Mouse (Mus musculus): ENCODE data around the gene Nin.

The Nin gene

GRCm38 (mm10) chr12:70119552-70119951 is 6.0 kb upstream of the Nin start:
- in situ Hi-C loops (cut with MboI, MseI), result no loop called here

GRCm38 (mm10) chr12:70118721-70119345 is 5.3 kb upstream of the Nin start:
- in situ Hi-C loops (cut with MboI, MseI), result no loop called here

GRCm38 (mm10) chr12:70117146-70117545 is 3.6 kb upstream of the Nin start:
- in situ Hi-C loops (cut with MboI, MseI), result no loop called here

GRCm38 (mm10) chr12:70112090-70112383 is 1.5 kb downstream of the Nin start:
- in situ Hi-C loops (cut with MboI, MseI), result no loop called here

- in situ Hi-C loops (cut with MboI, MseI), result no loop called here
These were observed 2.0 kb downstream of the Nin start for GRCm38 (mm10) chr12:70111367-70112089.

GRCm38 (mm10) chr12:70111117-70111366 is 2.5 kb downstream of the Nin start:
- in situ Hi-C loops (cut with MboI, MseI), result no loop called here

- in situ Hi-C loops (cut with MboI, MseI), result no loop called here
These were observed 3.0 kb downstream of the Nin start for GRCm38 (mm10) chr12:70110375-70111116.

- in situ Hi-C loops (cut with MboI, MseI), result no loop called here
These were observed 3.6 kb downstream of the Nin start for GRCm38 (mm10) chr12:70109921-70110320.

GRCm38 (mm10) chr12:70108104-70108503 is 5.4 kb downstream of the Nin start:
- in situ Hi-C loops (cut with MboI, MseI), result no loop called here

GRCm38 (mm10) chr12:70106508-70106907 is 7.0 kb downstream of the Nin start:
- in situ Hi-C loops (cut with MboI, MseI), result no loop called here

- in situ Hi-C loops (cut with MboI, MseI), result no loop called here
These were observed 7.6 kb downstream of the Nin start for GRCm38 (mm10) chr12:70105885-70106284.

GRCm38 (mm10) chr12:70104776-70105420 is 8.6 kb downstream of the Nin start:
- in situ Hi-C loops (cut with MboI, MseI), result no loop called here

- in situ Hi-C loops (cut with MboI, MseI), result no loop called here
These were observed 9.3 kb downstream of the Nin start for GRCm38 (mm10) chr12:70104199-70104598.

GRCm38 (mm10) chr12:70103257-70103656 is 10.3 kb downstream of the Nin start:
- in situ Hi-C loops (cut with MboI, MseI), result no loop called here

GRCm38 (mm10) chr12:70102426-70102825 is 11.1 kb downstream of the Nin start:
- in situ Hi-C loops (cut with MboI, MseI), result no loop called here

- in situ Hi-C loops (cut with MboI, MseI), result no loop called here
These were observed 11.7 kb downstream of the Nin start for GRCm38 (mm10) chr12:70101823-70102222.

GRCm38 (mm10) chr12:70097901-70098300 is 15.6 kb downstream of the Nin start:
- in situ Hi-C loops (cut with MboI, MseI), result no loop called here

- in situ Hi-C loops (cut with MboI, MseI), result no loop called here
These were observed 16.2 kb downstream of the Nin start for GRCm38 (mm10) chr12:70097316-70097715.

GRCm38 (mm10) chr12:70093266-70093893 is 20.1 kb downstream of the Nin start:
- in situ Hi-C loops (cut with MboI, MseI), result no loop called here

GRCm38 (mm10) chr12:70088297-70088696 is 25.2 kb downstream of the Nin start:
- in situ Hi-C loops (cut with MboI, MseI), result no loop called here

GRCm38 (mm10) chr12:70085351-70085750 is 28.2 kb downstream of the Nin start:
- in situ Hi-C loops (cut with MboI, MseI), result no loop called here

- in situ Hi-C loops (cut with MboI, MseI), result no loop called here
These were observed 29.3 kb downstream of the Nin start for GRCm38 (mm10) chr12:70084198-70084597.

Measured in T-helper 1 cell (primary cell).